Mouse (Mus musculus) ES-E14 (cell line): ENCODE data around the gene Rbbp5. TPM values are rescaled to one million over a fixed set of nuclear protein-coding genes. Genes with fewer than 3 reads are reported as not detected.

Experiments
- DNase-seq: peaks from one replicate; pipeline ENCODE4 v3.0.0-alpha.2; 2013; ENCODE audit warnings: low read depth, low spot score
- H3K27ac ChIP-seq: 2 replicates; pipeline ENCODE4 v1.5.1; 2012; ENCODE audit warnings: low read depth, mild to moderate bottlenecking, low read length, moderate library complexity, mixed read lengths; ENCODE audit not compliant: poor library complexity, insufficient read depth, severe bottlenecking
- H3K36me3 ChIP-seq: 2 replicates; pipeline ENCODE4 v1.6.1; 2012; ENCODE audit warnings: mild to moderate bottlenecking, low read length, moderate library complexity, mixed read lengths; ENCODE audit not compliant: control insufficient read depth, poor library complexity, insufficient read depth, severe bottlenecking
- H3K4me1 ChIP-seq, 2 experiments: fragments of 150-350 bp in 1 of 2; sonication (generic) in 1 of 2; 2 replicates each; pipeline ENCODE4 v1.6.1; 2012; ENCODE audit warnings: low read length in 2 of 2, mild to moderate bottlenecking in 1 of 2, mixed read lengths in 1 of 2; ENCODE audit not compliant: control insufficient read depth in 2 of 2, insufficient read depth in 2 of 2, poor library complexity in 1 of 2
- H3K4me3 ChIP-seq, 2 experiments: fragments of 150-350 bp in 1 of 2; sonication (generic) in 1 of 2; 2 replicates each; pipeline ENCODE4 v1.5.1; 2012; ENCODE audit warnings: low read length in 2 of 2, low read depth in 1 of 2, mild to moderate bottlenecking in 1 of 2, mixed read lengths in 1 of 2; ENCODE audit not compliant: insufficient read depth in 1 of 2, poor library complexity in 1 of 2, severe bottlenecking in 1 of 2
- H3K9ac ChIP-seq: 2 replicates; pipeline ENCODE4 v1.6.1; 2012; ENCODE audit warnings: low read depth, mild to moderate bottlenecking, low read length, mixed read lengths; ENCODE audit not compliant: poor library complexity, insufficient read depth, severe bottlenecking
- H3K9me3 ChIP-seq: fragments of 150-350 bp; sonication (generic); 2 replicates; pipeline ENCODE4 v1.6.1; 2012; ENCODE audit warnings: low read depth, mild to moderate bottlenecking, low read length; ENCODE audit not compliant: control insufficient read depth, insufficient read depth
- CHD2 ChIP-seq: IDR thresholded peaks from 2 replicates; pipeline ENCODE4 v1.6.1; 2014; ENCODE audit warnings: mild to moderate bottlenecking, low read depth, low read length, inconsistent platforms
- HCFC1 ChIP-seq: IDR thresholded peaks from 2 replicates; pipeline ENCODE4 v1.6.1; 2012; ENCODE audit warnings: low read length, inconsistent platforms, borderline replicate concordance; ENCODE audit not compliant: insufficient read depth
- MAFK ChIP-seq: IDR thresholded peaks from 2 replicates; pipeline ENCODE4 v1.6.1; 2014; ENCODE audit warnings: mild to moderate bottlenecking, low read depth, low read length, inconsistent platforms; ENCODE audit not compliant: insufficient read depth
- ZC3H11A ChIP-seq: IDR thresholded peaks from 2 replicates; pipeline ENCODE4 v1.6.1; 2012; ENCODE audit warnings: low read depth, mild to moderate bottlenecking, inconsistent platforms, low read length, borderline replicate concordance
- ZNF384 ChIP-seq: IDR thresholded peaks from 2 replicates; pipeline ENCODE4 v1.6.1; 2012; ENCODE audit warnings: low read depth, low read length, inconsistent platforms
- in situ Hi-C, 2 experiments: fragments of 600-800 bp; cut with MboI; formaldehyde crosslinking; loops; one replicate each; pipeline ENCODE4 v1.15.1; 2025; ENCODE audit warnings: low sequenced_read_pairs in 2 of 2, inconsistent platforms in 1 of 2; ENCODE audit not compliant: unreplicated experiment in 2 of 2
- total RNA-seq: library from RNA; depleted of rRNA; stranded (reverse); fragments of 300-350 nt; gene quantifications from 2 replicates; pipeline ENCODE4 v1.2.3, GENCODE M21; 2012; rRNA removed

Rbbp5 gene
- 45.0 and 51.7 TPM in 2 replicates for total RNA-seq

- peak within 1 kb of the TSS; percentile 95 for H3K9ac ChIP-seq
- DNase-seq, result peak; percentile 83
- peaks cover 6 to 8% of the 10 kb centered on the region in 2 experiments; a peak in 2 of 4 replicates for H3K4me1 ChIP-seq
- H3K4me3 ChIP-seq, result peak within 1 kb of the TSS; percentile 76 to 95
- no peaks in the 10 kb centered on the region for H3K9me3 ChIP-seq
- no peaks in the 10 kb centered on the region for H3K36me3 ChIP-seq
- H3K27ac ChIP-seq, result peak within 1 kb of the TSS; percentile 30
- TF ChIP-seq ZC3H11A, result no peak
- peak; percentile 37; the same call in 1 of the 2 replicates for TF ChIP-seq CHD2
- TF ChIP-seq HCFC1, result peak; percentile 89
- in situ Hi-C loops, result no loop called here
Measured at GRCm38 (mm10) chr1:132476928-132477691, at the start of gene Rbbp5. TSS of gene Rbbp5 (plus strand) at chr1:132477365.

- no peak for DNase-seq
- no peaks in the 10 kb centered on the region for H3K9me3 ChIP-seq
- no peak overlapping the region for H3K9ac ChIP-seq
- TF ChIP-seq ZC3H11A (no peak), CHD2 (no peak), HCFC1 (no peak)
- no peak overlapping the region for H3K4me3 ChIP-seq
- in situ Hi-C loops, result no loop called here
- H3K36me3 ChIP-seq, result peaks cover 5% of the 10 kb centered on the region; the same call in 1 of the 2 replicates
- H3K27ac ChIP-seq, result no peak overlapping the region
- peaks cover 2% of the 10 kb centered on the region in 2 experiments; a peak in 1 of 4 replicates for H3K4me1 ChIP-seq
Measured at GRCm38 (mm10) chr1:132430818-132431217, 46.3 kb upstream of the Rbbp5 start.

- Histone ChIP-seq H3K27ac (no peak overlapping the region), H3K4me3 (no peak overlapping the region), H3K4me1 (peaks cover 2% of the 10 kb centered on the region in 2 experiments; a peak in 1 of 4 replicates), H3K36me3 (peaks cover 5% of the 10 kb centered on the region; the same call in 1 of the 2 replicates), H3K9me3 (no peaks in the 10 kb centered on the region), H3K9ac (no peak overlapping the region)
- in situ Hi-C loops, result no loop called here
- DNase-seq, result no peak
- no peak for TF ChIP-seq MAFK
- TF ChIP-seq ZC3H11A, result no peak
- TF ChIP-seq HCFC1, result no peak
- no peak for TF ChIP-seq ZNF384
- TF ChIP-seq CHD2, result no peak
Measured at GRCm38 (mm10) chr1:132431716-132432115, 45.4 kb upstream of the Rbbp5 start.

GRCm38 (mm10) chr1:132433349-132433748 lies 43.8 kb upstream of the Rbbp5 start:
- no peak overlapping the region for H3K27ac ChIP-seq
- peaks cover 2% of the 10 kb centered on the region in 2 experiments; a peak in 1 of 4 replicates for H3K4me1 ChIP-seq
- H3K9me3 ChIP-seq, result no peaks in the 10 kb centered on the region
- H3K9ac ChIP-seq, result no peak overlapping the region
- TF ChIP-seq HCFC1 (no peak), CHD2 (no peak), ZNF384 (no peak), ZC3H11A (no peak), MAFK (no peak)
- no peak overlapping the region for H3K4me3 ChIP-seq
- DNase-seq, result no peak
- H3K36me3 ChIP-seq, result peaks cover 5% of the 10 kb centered on the region; the same call in 1 of the 2 replicates
- in situ Hi-C loops, result no loop called here
